Mouse (Mus musculus) ES-Bruce4 (cell line): ENCODE measurements around the gene Frmd4a.

Experiments used
- CTCF ChIP-seq: IDR thresholded peaks from one replicate; pipeline ENCODE4 v1.8.1; 2011; ENCODE audit warnings: low read depth, low read length
- POLR2A ChIP-seq: IDR thresholded peaks from one replicate; pipeline ENCODE4 v1.8.1; 2011; ENCODE audit warnings: low read length; ENCODE audit not compliant: insufficient read depth

GRCm38 (mm10) chr2:4194324-4195014, 177.0 kb downstream of the Frmd4a start:
- no peak for TF ChIP-seq CTCF
- no peak for TF ChIP-seq POLR2A
